Mouse (Mus musculus) liver, embryonic 14.5 days (tissue): ENCODE measurements at regions not wholly inside any gene's neighbourhood (a gene's known extent, or its start where the extent isn't known, plus 50 kb on each side); places are given as distances from the start of the nearest gene placed in this dataset.

Experiments used
- CTCF ChIP-seq: IDR thresholded peaks from 2 replicates; pipeline ENCODE4 v1.5.1; 2016; ENCODE audit warnings: antibody characterized with exemption, low read depth, control low read depth
- EP300 ChIP-seq: IDR thresholded peaks from 2 replicates; pipeline ENCODE4 v1.6.1; 2016; ENCODE audit warnings: antibody characterized with exemption, low read depth

DNA sequence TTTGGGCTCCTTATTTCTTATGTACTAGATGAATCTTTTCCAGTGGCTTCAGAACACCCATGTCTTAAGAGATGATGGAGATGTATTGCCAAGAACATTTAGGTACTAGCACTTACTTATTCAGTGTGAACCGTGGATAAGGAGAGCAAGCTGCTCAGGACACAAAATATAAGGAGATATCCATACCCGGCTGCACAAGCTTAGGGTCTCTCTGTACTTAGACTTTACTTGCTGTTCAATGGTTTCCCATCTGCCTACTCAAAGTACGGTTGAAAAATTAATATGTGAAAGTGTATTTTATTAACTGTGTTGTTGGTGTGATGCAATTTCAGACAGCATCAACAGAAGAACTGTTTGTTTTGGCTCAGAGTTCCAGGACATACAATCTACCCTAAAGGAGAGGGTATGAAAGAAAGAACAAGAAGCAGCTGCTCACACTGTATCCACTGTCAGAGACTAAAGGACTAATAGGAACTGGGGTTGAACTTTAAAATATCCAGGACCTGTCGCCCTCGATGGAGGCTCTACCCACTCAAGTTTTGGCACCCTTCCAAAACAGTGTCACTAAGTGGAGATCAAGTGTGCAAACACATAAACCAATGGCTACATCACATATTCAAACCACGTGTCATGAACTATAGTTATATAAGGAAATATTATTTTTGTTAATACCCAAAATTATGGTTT is 174.9 kb downstream of the Osr1 start:
- TF ChIP-seq CTCF (no peak), EP300 (no peak)
